Mouse (Mus musculus) neural tube, embryonic 11.5 days (tissue): ENCODE measurements at regions not wholly inside any gene's neighbourhood (a gene's known extent, or its start where the extent isn't known, plus 50 kb on each side); places are given as distances from the start of the nearest gene placed in this dataset.
"Not testable (repeated sequence)": the region's sequence is repeated elsewhere in the genome, so short reads cannot be mapped to it uniquely, and the experiment has no call there.

Experiments used
- ATAC-seq: fragments of 200-750 bp; cut with Nextera tagmentation; 2 replicates; pipeline ENCODE4 v1.8.0; 2017; ENCODE audit warnings: moderate number of reproducible peaks, mild to moderate bottlenecking, moderate TSS enrichment, moderate library complexity; ENCODE audit not compliant: insufficient read depth, low FRiP score, low TSS enrichment
- DNase-seq: peaks from one replicate; pipeline ENCODE4 v3.0.0-alpha.2; 2015; ENCODE audit warnings: low spot score
- H3K27ac ChIP-seq: fragments of 300-500 bp; sonication (generic); 2 replicates; pipeline ENCODE4 v1.5.1; 2014; ENCODE audit warnings: low read depth, mild to moderate bottlenecking, low read length
- H3K27me3 ChIP-seq: fragments of 300-500 bp; sonication (generic); 2 replicates; pipeline ENCODE4 v1.6.1; 2014; ENCODE audit warnings: mild to moderate bottlenecking, low read length, mixed read lengths; ENCODE audit not compliant: control insufficient read depth, insufficient read depth
- H3K36me3 ChIP-seq: fragments of 300-500 bp; sonication (generic); 2 replicates; pipeline ENCODE4 v1.6.1; 2014; ENCODE audit warnings: mild to moderate bottlenecking, low read length, moderate library complexity, mixed read lengths; ENCODE audit not compliant: control insufficient read depth, insufficient read depth
- H3K4me1 ChIP-seq: fragments of 300-500 bp; sonication (generic); 2 replicates; pipeline ENCODE4 v1.6.1; 2014; ENCODE audit warnings: low read length, mixed read lengths; ENCODE audit not compliant: control insufficient read depth, insufficient read depth
- H3K4me2 ChIP-seq: fragments of 300-500 bp; sonication (generic); 2 replicates; pipeline ENCODE4 v1.6.1; 2014; ENCODE audit warnings: low read depth, mild to moderate bottlenecking, moderate library complexity
- H3K4me3 ChIP-seq: fragments of 300-500 bp; sonication (generic); 2 replicates; pipeline ENCODE4 v1.5.1; 2014; ENCODE audit warnings: low read depth, low read length
- H3K9ac ChIP-seq: fragments of 300-500 bp; sonication (generic); 2 replicates; pipeline ENCODE4 v1.6.1; 2014; ENCODE audit warnings: mild to moderate bottlenecking, low read length
- H3K9me3 ChIP-seq: fragments of 300-500 bp; sonication (generic); 2 replicates; pipeline ENCODE4 v1.6.1; 2016; ENCODE audit warnings: low read length; ENCODE audit not compliant: control insufficient read depth
- WGBS: fragments of 180-500 bp; shearing (Covaris S2); extraction: QIAGEN DNeasy Blood & Tissue Kit; methylation state at CpG from one replicate; pipeline ENCODE4 v1.1.7; 2014; 5-methylcytosine and 5-hydroxymethylcytosine counted together

DNA sequence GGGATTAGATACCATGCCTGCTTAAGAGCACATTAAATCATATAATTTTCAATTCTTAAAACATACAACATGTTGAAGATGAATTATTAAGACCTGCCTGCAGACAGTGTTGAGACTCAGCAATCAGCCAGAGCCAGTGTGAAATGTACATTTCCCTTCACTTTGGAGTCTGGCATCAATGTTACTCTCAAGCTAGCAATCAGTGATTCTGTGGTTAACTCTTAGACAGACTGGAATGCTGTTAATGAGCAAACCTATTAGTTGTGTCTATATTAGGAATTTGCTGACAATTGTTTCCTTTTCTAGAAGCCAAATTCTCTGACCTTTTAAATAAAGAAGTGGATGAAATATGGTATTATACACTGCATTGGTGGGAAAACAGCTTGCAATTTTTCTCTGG is 342.4 kb upstream of the Nectin3 start:
- no peaks in the 10 kb centered on the region for H3K36me3 ChIP-seq

DNA sequence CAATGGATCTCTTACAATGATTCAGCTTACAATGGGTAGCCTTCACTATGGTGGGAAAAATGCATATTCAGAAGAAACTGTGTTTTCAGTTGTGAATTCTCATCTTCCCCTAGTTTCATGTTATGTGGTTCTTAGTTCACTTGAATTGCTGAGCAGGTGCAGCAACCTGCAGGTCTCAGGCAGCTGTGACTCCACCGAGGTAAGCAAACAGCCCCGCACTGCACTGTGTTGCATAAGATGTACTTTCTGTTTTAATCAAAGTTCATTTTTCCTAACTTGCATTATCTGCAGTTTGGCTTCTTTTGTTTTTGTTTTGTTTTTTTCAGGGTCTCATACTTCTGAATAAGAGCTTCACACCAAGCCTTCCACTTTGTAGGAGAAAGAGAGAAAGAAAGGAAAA is 326.8 kb upstream of the Nectin3 start:
- Histone ChIP-seq H3K36me3 (no peaks in the 10 kb centered on the region), H3K4me2 (no peak overlapping the region), H3K9ac (no peak overlapping the region), H3K4me3 (no peak overlapping the region), H3K27me3 (no peaks in the 10 kb centered on the region), H3K4me1 (no peaks in the 10 kb centered on the region), H3K27ac (no peak overlapping the region), H3K9me3 (no peaks in the 10 kb centered on the region)
- 98% methylated on average over 2 of the region's 2 CpGs for WGBS
- ATAC-seq (no peak), DNase-seq (no peak)

More for the DNA sequence above, 342.4 kb upstream of the Nectin3 start:
- no peaks in the 10 kb centered on the region for H3K4me1 ChIP-seq
- no peak overlapping the region for H3K9ac ChIP-seq
- no peaks in the 10 kb centered on the region for H3K9me3 ChIP-seq
- DNase-seq (no peak), ATAC-seq (no peak)
- H3K4me3 ChIP-seq = no peak overlapping the region
- no peak overlapping the region for H3K27ac ChIP-seq
- no peak overlapping the region for H3K4me2 ChIP-seq
- H3K27me3 ChIP-seq = no peaks in the 10 kb centered on the region

DNA sequence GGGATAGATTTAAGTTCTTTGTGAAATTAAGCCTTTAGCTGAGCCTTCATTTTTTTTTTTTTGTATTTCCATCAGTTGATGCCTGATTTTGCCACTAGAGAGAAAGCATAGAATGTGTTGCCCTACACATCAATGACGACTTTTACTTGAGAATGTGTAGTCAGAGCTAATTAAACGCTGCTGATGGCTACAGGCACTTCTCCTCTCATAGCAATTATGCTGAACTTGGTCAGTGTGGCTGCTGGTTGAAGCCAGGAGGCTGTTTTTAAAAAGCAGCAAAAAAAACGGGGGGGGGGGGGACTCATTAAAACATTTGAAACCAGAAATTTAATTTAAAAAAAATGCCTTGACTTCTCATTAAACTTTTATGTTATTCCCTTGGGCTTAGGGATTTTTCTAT is 324.4 kb upstream of the Nectin3 start:
- 66% methylated on average over 3 of the region's 3 CpGs for WGBS
- H3K27ac ChIP-seq = no peak overlapping the region
- no peaks in the 10 kb centered on the region for H3K4me1 ChIP-seq
- no peaks in the 10 kb centered on the region for H3K27me3 ChIP-seq
- no peak overlapping the region for H3K4me2 ChIP-seq
- H3K9ac ChIP-seq = no peak overlapping the region
- H3K36me3 ChIP-seq = no peaks in the 10 kb centered on the region
- DNase-seq (no peak), ATAC-seq (no peak)
- H3K9me3 ChIP-seq = no peaks in the 10 kb centered on the region
- H3K4me3 ChIP-seq = no peak overlapping the region

DNA sequence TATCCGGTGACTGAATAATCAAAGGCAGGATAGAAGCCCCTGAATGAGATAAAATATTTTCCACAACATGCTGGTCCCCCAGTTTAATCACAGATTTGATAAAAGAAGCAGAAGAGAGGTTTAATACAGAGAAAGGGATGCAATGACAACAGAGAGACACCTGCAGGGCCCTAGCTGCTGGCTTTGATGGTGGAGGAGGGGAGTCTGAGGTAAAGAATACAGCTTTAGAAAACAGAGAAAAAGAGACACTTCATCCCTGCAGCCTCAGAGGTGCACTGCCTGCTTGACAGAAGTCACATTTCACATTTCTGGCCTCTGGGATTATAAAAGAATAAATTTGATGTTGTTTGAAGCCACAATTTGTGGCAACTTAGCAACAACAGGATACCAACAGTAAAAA is 319.9 kb upstream of the Nectin3 start:
- H3K9me3 ChIP-seq = no peaks in the 10 kb centered on the region
- H3K4me3 ChIP-seq = no peak overlapping the region
- no peaks in the 10 kb centered on the region for H3K4me1 ChIP-seq
- WGBS = 85% methylated on average over 1 of the region's 1 CpGs
- ATAC-seq (no peak), DNase-seq (no peak)
- no peak overlapping the region for H3K4me2 ChIP-seq
- H3K27ac ChIP-seq = no peak overlapping the region
- no peaks in the 10 kb centered on the region for H3K36me3 ChIP-seq
- H3K27me3 ChIP-seq = no peaks in the 10 kb centered on the region
- H3K9ac ChIP-seq = no peak overlapping the region

DNA sequence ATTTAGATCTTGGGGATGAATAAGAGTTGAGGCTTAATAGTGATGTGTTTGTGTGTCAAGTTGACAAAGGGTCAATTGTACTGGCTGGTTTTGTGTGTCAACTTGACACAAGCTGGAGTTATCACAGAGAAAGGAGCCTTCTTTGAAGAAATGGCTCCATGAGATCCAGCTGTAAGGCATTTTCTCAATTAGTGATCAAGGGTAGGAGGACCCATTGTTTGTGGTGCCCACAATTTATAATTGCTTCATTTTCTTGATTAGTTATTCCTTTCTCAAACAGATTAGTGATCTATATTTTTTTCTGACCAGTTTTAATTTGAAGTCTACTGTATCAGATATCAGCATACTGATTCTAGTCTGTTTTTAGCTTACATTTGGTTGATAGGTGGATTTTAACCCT is 313.5 kb upstream of the Nectin3 start:
- H3K4me3 ChIP-seq, ATAC-seq, H3K4me1 ChIP-seq, H3K4me2 ChIP-seq, H3K27me3 ChIP-seq, H3K9ac ChIP-seq, H3K9me3 ChIP-seq, H3K27ac ChIP-seq, H3K36me3 ChIP-seq, DNase-seq: not testable (repeated sequence)

DNA sequence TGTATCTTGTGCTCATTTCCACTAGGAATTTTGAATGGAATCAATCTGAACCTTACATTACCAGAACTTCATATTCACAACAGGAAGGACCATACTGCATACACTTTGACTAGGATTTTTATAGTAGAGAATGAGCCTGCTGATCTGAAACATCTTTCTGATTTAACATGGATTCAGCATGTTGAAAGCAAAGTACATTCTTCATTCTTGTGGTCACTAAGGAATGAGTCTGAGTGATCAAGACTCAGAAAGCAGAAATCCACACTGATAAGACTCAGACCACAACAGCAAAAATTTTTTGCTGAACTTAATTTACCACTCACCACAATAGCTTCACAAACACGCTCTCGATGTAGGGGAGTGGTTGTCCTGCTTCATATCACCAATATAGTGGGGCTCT is 309.2 kb upstream of the Nectin3 start:
- no peak overlapping the region for H3K27ac ChIP-seq
- H3K9ac ChIP-seq = no peak overlapping the region
- H3K4me1 ChIP-seq = no peaks in the 10 kb centered on the region
- no peaks in the 10 kb centered on the region for H3K9me3 ChIP-seq
- ATAC-seq = no peak
- no peak overlapping the region for H3K4me3 ChIP-seq
- no peaks in the 10 kb centered on the region for H3K27me3 ChIP-seq
- 87% methylated on average over 2 of the region's 2 CpGs for WGBS
- DNase-seq = no peak
- H3K4me2 ChIP-seq = no peak overlapping the region
- H3K36me3 ChIP-seq = no peaks in the 10 kb centered on the region

DNA sequence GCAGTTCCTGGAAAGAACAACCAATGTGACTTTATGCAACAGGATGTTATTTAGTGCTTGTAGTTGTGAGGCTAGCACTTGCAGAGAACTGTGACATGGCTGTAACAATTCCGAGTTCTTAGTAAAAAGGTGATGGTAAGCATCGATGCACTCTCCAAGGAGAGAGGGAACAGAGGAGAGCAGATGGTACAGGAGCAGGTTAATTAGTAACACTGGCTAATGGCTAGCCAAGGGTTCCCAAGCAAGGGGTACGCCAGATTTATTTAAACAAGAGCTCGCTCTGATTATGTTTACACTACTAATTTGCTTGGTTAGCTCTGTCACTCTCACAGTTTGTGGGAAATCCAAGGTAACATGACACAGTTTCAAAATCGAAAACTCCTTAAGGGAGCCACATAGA is 278.0 kb upstream of the Nectin3 start:
- H3K4me1 ChIP-seq = no peaks in the 10 kb centered on the region
- H3K4me3 ChIP-seq = no peak overlapping the region
- ATAC-seq (no peak), DNase-seq (no peak)
- no peak overlapping the region for H3K27ac ChIP-seq
- no peak overlapping the region for H3K9ac ChIP-seq
- H3K9me3 ChIP-seq = no peaks in the 10 kb centered on the region
- no peaks in the 10 kb centered on the region for H3K36me3 ChIP-seq
- no peak overlapping the region for H3K4me2 ChIP-seq
- 64% methylated on average over 5 of the region's 5 CpGs for WGBS
- no peaks in the 10 kb centered on the region for H3K27me3 ChIP-seq

DNA sequence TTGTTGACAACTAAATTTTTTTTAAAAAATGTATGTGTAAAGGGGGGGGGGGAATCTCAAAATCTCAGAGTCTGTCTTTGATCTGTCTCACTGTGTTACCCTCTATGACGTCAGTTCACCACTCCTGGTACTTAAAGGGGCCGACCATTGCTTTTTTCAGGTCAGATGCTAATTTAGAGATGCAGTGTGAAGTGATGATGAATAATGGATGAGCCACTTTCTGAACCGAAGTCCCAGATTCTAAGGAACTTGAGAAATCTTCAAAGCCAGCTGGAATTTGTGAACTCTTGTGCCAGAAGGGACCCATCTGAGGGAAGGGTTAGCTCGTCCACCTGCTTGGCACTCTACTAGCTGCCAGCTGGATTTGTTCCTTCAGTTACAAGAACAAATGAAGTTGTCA is 271.1 kb upstream of the Nectin3 start:
- Histone ChIP-seq H3K9me3 (no peaks in the 10 kb centered on the region), H3K4me2 (no peak overlapping the region), H3K27me3 (no peaks in the 10 kb centered on the region), H3K27ac (no peak overlapping the region), H3K4me3 (no peak overlapping the region), H3K36me3 (no peaks in the 10 kb centered on the region), H3K4me1 (no peaks in the 10 kb centered on the region), H3K9ac (no peak overlapping the region)
- WGBS = 40% methylated on average over 4 of the region's 4 CpGs
- no peak for DNase-seq
- no peak for ATAC-seq

DNA sequence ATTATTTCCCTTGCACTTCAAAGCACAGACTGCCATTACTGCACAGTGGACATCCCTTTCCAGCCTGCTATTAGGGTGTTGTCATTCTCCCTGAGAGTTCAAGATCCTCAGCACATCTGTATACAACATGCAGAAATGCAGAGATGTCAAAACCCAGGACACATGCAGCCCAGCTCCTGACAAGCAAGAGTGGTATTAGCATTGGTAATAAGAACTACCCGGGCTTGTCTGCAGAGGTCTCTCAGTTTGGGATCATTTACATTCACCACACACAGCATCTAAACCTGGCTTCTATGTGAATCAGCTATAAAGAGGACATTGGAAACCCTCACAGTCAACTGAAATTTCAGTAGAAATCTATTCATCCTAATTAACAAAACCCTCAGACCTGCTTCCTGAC is 270.1 kb upstream of the Nectin3 start:
- WGBS = 50% methylated on average over 1 of the region's 1 CpGs
- no peak for DNase-seq
- no peaks in the 10 kb centered on the region for H3K9me3 ChIP-seq
- no peak overlapping the region for H3K4me2 ChIP-seq
- ATAC-seq = no peak
- H3K36me3 ChIP-seq = no peaks in the 10 kb centered on the region
- H3K27me3 ChIP-seq = no peaks in the 10 kb centered on the region
- H3K4me3 ChIP-seq = no peak overlapping the region
- no peaks in the 10 kb centered on the region for H3K4me1 ChIP-seq
- no peak overlapping the region for H3K9ac ChIP-seq
- H3K27ac ChIP-seq = no peak overlapping the region
